Mouse (Mus musculus): ENCODE results near the gene Srsf11.

Srsf11 gene

DNA sequence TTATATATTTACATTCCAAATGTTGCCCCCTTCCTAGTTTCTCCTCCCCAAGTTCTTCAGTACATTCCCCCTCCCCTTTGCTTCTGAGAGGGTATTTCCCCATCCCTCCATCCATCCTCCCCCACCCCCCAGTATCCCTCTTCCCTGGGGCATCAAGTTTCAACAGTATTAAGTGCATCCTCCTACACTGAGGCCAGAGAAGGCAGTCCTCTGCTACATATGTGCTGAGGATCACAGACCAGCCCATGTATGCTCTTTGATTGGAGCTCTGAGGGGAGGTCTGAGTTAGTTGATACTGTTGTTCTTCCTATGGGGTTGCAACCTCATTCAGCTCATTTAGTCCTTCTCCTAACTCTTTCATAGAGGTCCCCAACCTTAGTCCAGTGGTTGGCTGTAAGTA lies 56.8 kb downstream of the Srsf11 start:
- DNase-seq (ENCODE audit: low spot score), result no peak

DNA sequence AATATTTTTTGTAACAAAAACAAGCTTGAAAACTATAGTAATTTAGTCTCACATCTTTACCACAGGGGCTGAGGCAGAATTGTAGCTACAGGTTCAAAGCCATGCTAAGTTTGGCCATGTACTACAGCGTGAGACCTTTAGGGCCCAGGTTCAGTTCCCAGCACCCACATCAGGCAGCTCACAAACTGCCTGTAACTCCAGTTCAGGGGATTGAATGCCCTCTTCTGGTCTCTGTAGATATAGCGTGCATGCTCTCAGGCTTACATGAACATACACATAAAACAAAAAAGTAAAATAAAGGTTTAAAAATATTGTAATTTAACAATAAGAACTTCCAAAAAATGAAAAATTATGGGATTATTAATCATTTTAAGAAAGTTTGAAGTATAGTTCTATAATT lies 63.2 kb downstream of the Srsf11 start:
- DNase-seq (ENCODE audit: low spot score), result no peak

DNA sequence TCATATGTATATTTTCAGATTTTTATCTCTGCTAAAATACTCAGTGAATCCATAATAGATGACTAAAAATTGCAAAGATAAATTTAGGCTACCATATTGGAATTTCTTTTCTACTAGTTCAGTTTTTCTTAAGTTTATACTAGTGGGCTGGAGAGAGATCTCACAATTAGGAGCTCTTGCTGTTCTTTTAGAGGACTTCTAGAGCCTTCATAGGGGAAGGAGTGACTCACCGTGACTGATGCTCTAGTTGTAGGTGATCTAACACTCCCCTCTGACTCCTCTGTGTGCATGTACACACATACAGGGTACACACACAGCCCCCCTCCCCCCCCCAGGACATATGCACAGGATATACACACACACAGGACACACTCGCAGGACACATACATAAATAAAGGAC lies 65.3 kb downstream of the Srsf11 start:
- DNase-seq (ENCODE audit: low spot score), result no peak
